Mouse (Mus musculus) stomach, embryonic 15.5 days (tissue): ENCODE measurements at regions not wholly inside any gene's neighbourhood (a gene's known extent, or its start where the extent isn't known, plus 50 kb on each side); places are given as distances from the start of the nearest gene placed in this dataset.

Experiments used
- ATAC-seq: fragments of 200-750 bp; cut with Nextera tagmentation; 2 replicates; pipeline ENCODE4 v1.8.0; 2017; ENCODE audit warnings: low read depth, moderate number of reproducible peaks, moderate TSS enrichment; ENCODE audit not compliant: insufficient read depth, low FRiP score
- H3K27ac ChIP-seq: fragments of 300-500 bp; sonication (generic); 2 replicates; pipeline ENCODE4 v1.5.1; 2015; ENCODE audit warnings: mild to moderate bottlenecking, inconsistent platforms
- H3K27me3 ChIP-seq: fragments of 300-500 bp; sonication (generic); replicated peaks from 2 replicates; pipeline ENCODE4 v1.6.1; 2015; ENCODE audit warnings: inconsistent platforms
- H3K36me3 ChIP-seq: fragments of 300-500 bp; sonication (generic); 2 replicates; pipeline ENCODE4 v1.6.1; 2015; ENCODE audit warnings: inconsistent platforms
- H3K4me1 ChIP-seq: fragments of 300-500 bp; sonication (generic); 2 replicates; pipeline ENCODE4 v1.6.1; 2015; ENCODE audit warnings: inconsistent platforms
- H3K4me2 ChIP-seq: fragments of 300-500 bp; sonication (generic); 2 replicates; pipeline ENCODE4 v1.6.1; 2015; ENCODE audit warnings: mild to moderate bottlenecking, inconsistent platforms
- H3K4me3 ChIP-seq: fragments of 300-500 bp; sonication (generic); replicated peaks from 2 replicates; pipeline ENCODE4 v1.5.1; 2015; ENCODE audit warnings: inconsistent platforms
- H3K9ac ChIP-seq: fragments of 300-500 bp; sonication (generic); 2 replicates; pipeline ENCODE4 v1.6.1; 2015; ENCODE audit warnings: inconsistent platforms
- H3K9me3 ChIP-seq: fragments of 300-500 bp; sonication (generic); 2 replicates; pipeline ENCODE4 v1.6.1; 2016; ENCODE audit warnings: inconsistent platforms
- WGBS: fragments of 180-500 bp; shearing (Covaris S2); methylation state at CpG from one replicate; pipeline ENCODE4 v1.1.7; 2015; 5-methylcytosine and 5-hydroxymethylcytosine counted together

GRCm38 (mm10) chr4:58728641-58729040 lies 58.9 kb downstream of the Olfr267 start:
- ATAC-seq: no peak
- H3K36me3 ChIP-seq: no peaks in the 10 kb centered on the region
- 30% methylated on average over 1 of the region's 1 CpGs for WGBS

GRCm38 (mm10) chr4:58726424-58726823 lies 61.1 kb downstream of the Olfr267 start:
- ATAC-seq: no peak
- H3K9me3 ChIP-seq: no peaks in the 10 kb centered on the region
- no peak overlapping the region for H3K4me2 ChIP-seq
- WGBS: 38% methylated on average over 2 of the region's 2 CpGs
- H3K36me3 ChIP-seq: no peaks in the 10 kb centered on the region
- H3K9ac ChIP-seq: no peak overlapping the region
- no peaks in the 10 kb centered on the region for H3K27me3 ChIP-seq
- no peak overlapping the region for H3K27ac ChIP-seq
- no peak overlapping the region for H3K4me3 ChIP-seq
- H3K4me1 ChIP-seq: peaks cover 5% of the 10 kb centered on the region; the same call in 1 of the 2 replicates

More at GRCm38 (mm10) chr4:58728641-58729040, 58.9 kb downstream of the Olfr267 start:
- no peak overlapping the region for H3K4me3 ChIP-seq
- no peak overlapping the region for H3K27ac ChIP-seq
- no peaks in the 10 kb centered on the region for H3K27me3 ChIP-seq
- no peaks in the 10 kb centered on the region for H3K9me3 ChIP-seq
- H3K4me2 ChIP-seq: no peak overlapping the region
- H3K9ac ChIP-seq: no peak overlapping the region
- no peaks in the 10 kb centered on the region for H3K4me1 ChIP-seq

GRCm38 (mm10) chr4:58722772-58723171 lies 64.7 kb downstream of the Olfr267 start:
- Histone ChIP-seq H3K9me3 (no peaks in the 10 kb centered on the region), H3K36me3 (no peaks in the 10 kb centered on the region), H3K9ac (no peak overlapping the region), H3K4me2 (no peak overlapping the region), H3K4me3 (no peak overlapping the region), H3K27me3 (no peaks in the 10 kb centered on the region), H3K4me1 (peaks cover 5% of the 10 kb centered on the region; the same call in 1 of the 2 replicates), H3K27ac (no peak overlapping the region; the same call in 1 of the 2 replicates)
- no peak; the same call in 1 of the 2 replicates for ATAC-seq
- WGBS: 33% methylated on average over 9 of the region's 9 CpGs

GRCm38 (mm10) chr4:58720682-58721081 lies 66.8 kb downstream of the Olfr267 start:
- H3K4me1 ChIP-seq: peaks cover 5% of the 10 kb centered on the region; the same call in 1 of the 2 replicates
- no peak overlapping the region for H3K9ac ChIP-seq
- H3K9me3 ChIP-seq: no peaks in the 10 kb centered on the region
- no peak overlapping the region for H3K4me3 ChIP-seq
- no peak overlapping the region for H3K4me2 ChIP-seq
- ATAC-seq: no peak
- H3K27me3 ChIP-seq: no peaks in the 10 kb centered on the region
- 84% methylated on average over 8 of the region's 8 CpGs for WGBS
- H3K36me3 ChIP-seq: no peaks in the 10 kb centered on the region
- H3K27ac ChIP-seq: no peak overlapping the region

GRCm38 (mm10) chr4:58716426-58716825 lies 71.1 kb downstream of the Olfr267 start:
- 58% methylated on average over 11 of the region's 11 CpGs for WGBS
- Histone ChIP-seq H3K9me3 (no peaks in the 10 kb centered on the region), H3K27ac (no peak overlapping the region), H3K4me1 (0 out of 2 replicates have a peak, but pooled peaks cover 4% of the 10 kb centered on the region), H3K9ac (no peak overlapping the region), H3K4me3 (no peak overlapping the region), H3K36me3 (no peaks in the 10 kb centered on the region), H3K27me3 (no peaks in the 10 kb centered on the region), H3K4me2 (no peak overlapping the region)
- no peak for ATAC-seq

GRCm38 (mm10) chr4:58715846-58716245 lies 71.7 kb downstream of the Olfr267 start:
- no peaks in the 10 kb centered on the region for H3K36me3 ChIP-seq
- no peaks in the 10 kb centered on the region for H3K9me3 ChIP-seq
- H3K4me3 ChIP-seq: no peak overlapping the region
- ATAC-seq: no peak
- H3K27me3 ChIP-seq: no peaks in the 10 kb centered on the region
- H3K27ac ChIP-seq: no peak overlapping the region
- WGBS: 53% methylated on average over 8 of the region's 8 CpGs
- no peak overlapping the region for H3K4me2 ChIP-seq
- H3K9ac ChIP-seq: no peak overlapping the region
- H3K4me1 ChIP-seq: 0 out of 2 replicates have a peak, but pooled peaks cover 4% of the 10 kb centered on the region

GRCm38 (mm10) chr4:58714221-58714620 lies 73.3 kb downstream of the Olfr267 start:
- Histone ChIP-seq H3K4me1 (0 out of 2 replicates have a peak, but pooled peaks cover 4% of the 10 kb centered on the region), H3K36me3 (no peaks in the 10 kb centered on the region), H3K27ac (no peak overlapping the region), H3K27me3 (no peaks in the 10 kb centered on the region), H3K9me3 (no peaks in the 10 kb centered on the region), H3K9ac (no peak overlapping the region), H3K4me2 (no peak overlapping the region), H3K4me3 (no peak overlapping the region)
- 39% methylated on average over 13 of the region's 13 CpGs for WGBS
- peak; percentile 50; the same call in 1 of the 2 replicates for ATAC-seq

- ATAC-seq: no peak
- 67% methylated on average over 2 of the region's 2 CpGs for WGBS
- Histone ChIP-seq H3K36me3 (no peaks in the 10 kb centered on the region), H3K4me3 (no peak overlapping the region), H3K4me1 (0 out of 2 replicates have a peak, but pooled peaks cover 4% of the 10 kb centered on the region), H3K4me2 (no peak overlapping the region), H3K27ac (no peak overlapping the region), H3K9ac (no peak overlapping the region), H3K9me3 (no peaks in the 10 kb centered on the region), H3K27me3 (no peaks in the 10 kb centered on the region)
These were observed 74.6 kb downstream of the Olfr267 start for GRCm38 (mm10) chr4:58712875-58713274.

GRCm38 (mm10) chr4:58712166-58712565 lies 75.3 kb downstream of the Olfr267 start:
- Histone ChIP-seq H3K4me1 (0 out of 2 replicates have a peak, but pooled peaks cover 4% of the 10 kb centered on the region), H3K9me3 (no peaks in the 10 kb centered on the region), H3K9ac (no peak overlapping the region), H3K27me3 (no peaks in the 10 kb centered on the region), H3K4me2 (no peak overlapping the region), H3K27ac (no peak overlapping the region), H3K36me3 (no peaks in the 10 kb centered on the region), H3K4me3 (no peak overlapping the region)
- no peak for ATAC-seq
- 81% methylated on average over 10 of the region's 10 CpGs for WGBS

GRCm38 (mm10) chr4:58699236-58699798 lies 88.2 kb downstream of the Olfr267 start:
- WGBS: 80% methylated on average over 11 of the region's 11 CpGs
- no peaks in the 10 kb centered on the region for H3K4me1 ChIP-seq
- no peak for ATAC-seq

GRCm38 (mm10) chr4:58698828-58699227 lies 88.7 kb downstream of the Olfr267 start:
- no peak for ATAC-seq
- Histone ChIP-seq H3K27ac (no peak overlapping the region), H3K27me3 (no peaks in the 10 kb centered on the region)

More at GRCm38 (mm10) chr4:58699236-58699798, 88.2 kb downstream of the Olfr267 start:
- Histone ChIP-seq H3K27ac (no peak overlapping the region), H3K36me3 (no peaks in the 10 kb centered on the region), H3K4me3 (no peak overlapping the region), H3K27me3 (no peaks in the 10 kb centered on the region), H3K4me2 (no peak overlapping the region), H3K9me3 (no peaks in the 10 kb centered on the region), H3K9ac (no peak overlapping the region)

GRCm38 (mm10) chr4:58696684-58697083 lies 90.8 kb downstream of the Olfr267 start:
- H3K9me3 ChIP-seq: no peaks in the 10 kb centered on the region
- no peak overlapping the region for H3K4me3 ChIP-seq
- H3K4me1 ChIP-seq: no peaks in the 10 kb centered on the region
- H3K27me3 ChIP-seq: no peaks in the 10 kb centered on the region
- no peak for ATAC-seq
- H3K4me2 ChIP-seq: no peak overlapping the region
- H3K27ac ChIP-seq: no peak overlapping the region
- WGBS: 43% methylated on average over 4 of the region's 4 CpGs
- no peak overlapping the region for H3K9ac ChIP-seq
- H3K36me3 ChIP-seq: no peaks in the 10 kb centered on the region

More at GRCm38 (mm10) chr4:58698828-58699227, 88.7 kb downstream of the Olfr267 start:
- H3K4me2 ChIP-seq: no peak overlapping the region
- H3K4me3 ChIP-seq: no peak overlapping the region
- H3K4me1 ChIP-seq: no peaks in the 10 kb centered on the region
- no peaks in the 10 kb centered on the region for H3K9me3 ChIP-seq
- no peak overlapping the region for H3K9ac ChIP-seq
- WGBS: 50% methylated on average over 5 of the region's 5 CpGs
- no peaks in the 10 kb centered on the region for H3K36me3 ChIP-seq
